Mouse (Mus musculus) spleen, postnatal 10 days (tissue): Measurements from ENCODE around the gene Epb41l4b.

Experiments
- DNase-seq, 2 experiments: peaks; one replicate each; pipeline ENCODE4 v3.0.0; 2021 to 2022; ENCODE audit warnings: low spot score in 2 of 2

Epb41l4b gene

DNA sequence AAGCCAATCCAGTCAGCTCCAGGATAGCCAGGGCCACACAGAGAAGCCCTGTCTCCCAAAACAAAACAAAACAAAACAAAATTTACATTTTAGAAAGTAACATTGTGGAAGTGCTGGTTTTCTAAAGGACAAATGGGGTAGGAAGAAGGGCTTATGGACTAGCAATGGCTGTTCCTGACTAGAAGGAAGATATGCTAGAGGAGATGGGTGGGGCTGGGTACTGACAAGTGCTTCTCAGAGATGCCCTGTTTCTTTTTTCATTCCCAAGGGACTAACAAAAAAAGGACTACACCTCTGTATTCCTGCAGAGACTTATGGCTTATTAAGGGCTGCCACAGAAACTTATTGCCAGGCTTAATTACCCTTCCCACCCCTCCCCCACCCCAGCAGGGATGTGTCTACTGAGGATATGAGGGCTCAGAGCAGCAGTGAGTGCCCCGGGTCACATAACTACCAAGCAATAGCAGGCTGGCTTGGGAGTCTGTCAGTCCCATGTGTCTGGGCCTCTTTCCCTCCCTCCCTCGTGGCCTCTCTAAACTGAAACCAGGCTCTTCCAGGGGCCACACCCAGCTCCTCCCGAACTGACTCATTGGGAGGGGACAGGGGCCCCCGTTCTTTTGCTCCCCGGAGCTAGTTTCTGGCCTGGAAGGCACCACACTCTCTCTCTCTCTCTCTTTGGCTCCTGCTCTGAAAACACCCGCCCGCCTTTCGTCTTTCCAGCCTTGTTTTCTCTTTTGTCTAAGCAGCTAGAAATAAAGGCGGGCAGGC is 10.0 kb upstream of the Epb41l4b start:
- DNase-seq: no peak

DNA sequence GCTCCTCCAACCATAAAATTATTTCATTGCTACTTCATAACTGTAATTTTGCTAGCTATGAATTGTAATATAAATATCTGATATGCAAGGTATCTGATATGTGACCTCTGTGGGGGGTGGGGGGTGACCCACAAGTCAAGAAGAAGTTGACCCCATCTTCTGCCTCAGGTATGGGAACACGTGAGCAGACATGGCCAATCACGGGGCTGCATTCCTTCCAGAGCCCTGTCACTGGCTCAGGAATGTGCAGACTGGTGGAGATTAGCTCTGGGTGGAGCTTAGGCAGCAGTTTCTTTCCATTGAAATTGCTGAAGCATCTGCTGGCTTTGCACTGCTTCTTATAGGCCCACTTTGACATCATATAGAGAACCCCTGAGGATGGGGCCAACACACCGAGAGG is 4.9 kb upstream of the Epb41l4b start:
- DNase-seq: no peak

- DNase-seq: peak; percentile 11 to 25
These were observed 737 bp downstream of the Epb41l4b start for GRCm38 (mm10) chr4:57142374-57143025.

GRCm38 (mm10) chr4:57141908-57142361 is 1.3 kb downstream of the Epb41l4b start:
- peak; percentile 5 to 23 for DNase-seq

- DNase-seq: no peak
These were observed 2.1 kb downstream of the Epb41l4b start for GRCm38 (mm10) chr4:57140992-57141717.

GRCm38 (mm10) chr4:57140200-57140799 is 2.9 kb downstream of the Epb41l4b start:
- no peak for DNase-seq

DNA sequence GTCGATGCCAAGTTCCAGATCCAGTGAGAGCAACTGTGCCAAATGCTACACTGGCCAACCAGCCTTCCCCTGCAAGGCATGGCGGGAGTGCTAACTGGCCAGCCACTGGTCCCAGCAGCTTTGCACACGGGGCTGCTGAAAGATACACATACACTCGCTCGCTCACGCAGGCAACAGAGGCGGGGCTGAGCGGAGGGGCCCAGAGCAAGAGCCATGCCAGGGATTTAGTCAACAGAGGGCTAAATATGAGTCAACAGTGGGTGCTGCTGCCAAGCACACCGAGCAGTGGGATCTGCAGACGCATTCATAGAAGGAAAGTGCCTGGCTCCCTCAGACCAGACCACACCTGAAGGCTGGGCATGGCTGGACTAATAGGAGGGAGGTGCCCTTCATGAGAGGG is 3.8 kb downstream of the Epb41l4b start:
- DNase-seq: no peak

DNA sequence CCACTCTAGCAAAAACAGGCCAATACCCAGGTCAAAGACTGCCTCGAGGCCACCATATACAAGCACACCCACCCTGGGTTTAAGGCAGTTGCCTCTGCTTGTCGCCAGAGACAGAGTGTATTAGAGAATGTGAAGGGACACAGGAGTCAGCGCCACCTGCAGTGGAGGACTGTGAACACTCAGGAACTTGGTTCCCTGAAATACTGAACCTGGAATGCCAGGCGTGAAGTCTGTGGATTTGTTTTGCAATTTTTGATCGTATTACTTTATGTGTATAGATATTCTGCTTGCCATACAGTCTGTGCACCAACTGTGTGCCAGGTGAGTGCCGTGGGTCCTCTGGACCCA is 5.2 kb downstream of the Epb41l4b start:
- no peak for DNase-seq

DNA sequence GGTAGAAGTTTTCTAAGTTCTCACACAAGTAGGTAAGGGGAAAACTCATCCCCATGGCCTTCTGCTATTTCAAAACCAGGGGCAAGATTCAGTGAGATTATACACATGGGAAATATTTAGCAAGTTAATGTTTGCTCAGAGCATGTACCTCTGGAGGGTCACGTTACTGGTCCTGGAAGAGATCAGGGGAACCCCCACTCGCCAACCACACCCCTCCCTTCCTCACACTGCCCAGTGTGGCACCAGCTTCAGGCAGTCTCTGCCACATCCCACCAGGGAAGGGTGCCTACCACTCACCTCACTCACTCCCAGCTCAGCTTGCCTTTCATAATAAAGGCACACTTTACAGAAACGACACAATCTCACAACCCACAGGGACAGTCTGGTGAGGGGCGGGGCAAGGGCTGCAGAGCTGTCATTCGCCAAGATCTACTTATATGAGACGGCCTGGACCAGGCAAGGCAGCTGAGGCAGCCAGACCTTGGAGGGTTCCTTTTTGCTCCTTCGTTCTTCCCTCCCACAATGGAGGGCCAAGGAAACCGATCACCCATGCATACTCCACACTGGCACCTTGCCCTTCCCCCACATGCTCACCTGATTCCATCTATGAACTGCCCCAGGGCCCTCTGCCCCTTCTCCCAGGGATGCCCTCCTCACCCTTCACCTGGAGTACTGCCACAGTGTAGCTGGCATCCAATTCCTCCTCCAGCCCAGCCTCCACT is 5.7 kb downstream of the Epb41l4b start:
- DNase-seq: no peak

DNA sequence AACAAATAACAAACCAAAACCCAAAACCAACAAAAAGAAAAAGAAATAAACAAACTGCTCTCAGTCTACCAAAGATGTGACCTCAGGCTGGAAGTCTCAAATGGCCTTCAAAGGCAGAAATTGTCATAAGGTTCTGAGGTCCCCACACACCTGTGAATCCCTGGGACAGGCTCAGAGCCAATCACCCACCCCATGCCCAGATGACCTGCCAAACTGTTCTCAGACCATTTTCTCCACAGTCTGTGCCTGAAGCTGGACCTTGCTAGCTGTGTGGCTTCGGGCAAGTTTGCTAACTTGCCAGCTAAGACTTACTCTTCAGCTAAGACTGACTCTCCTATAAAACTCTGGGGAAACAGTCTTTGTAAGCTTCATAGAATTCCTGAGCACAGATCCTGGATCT is 7.8 kb downstream of the Epb41l4b start:
- no peak for DNase-seq

- no peak for DNase-seq
These were observed 8.7 kb downstream of the Epb41l4b start for GRCm38 (mm10) chr4:57134554-57134953.

DNA sequence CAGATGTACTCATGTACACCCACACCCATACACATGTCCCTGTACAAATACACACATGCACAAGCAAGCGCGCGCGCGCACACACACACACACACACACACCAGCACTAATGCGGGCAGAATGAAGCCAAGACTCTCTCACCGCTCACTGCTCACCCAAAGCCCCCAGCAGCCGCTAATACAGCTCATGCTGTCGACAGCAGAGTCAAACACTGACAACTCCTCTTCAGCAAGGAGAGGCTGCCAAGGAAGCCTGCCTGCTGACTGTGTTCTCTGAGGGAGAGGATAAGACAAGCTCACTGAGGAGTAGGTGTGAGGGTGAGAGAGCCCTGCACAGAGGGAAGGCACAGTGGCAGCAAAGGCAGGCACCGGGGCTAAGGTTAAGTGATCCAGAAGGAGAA is 11.4 kb downstream of the Epb41l4b start:
- DNase-seq: no peak

GRCm38 (mm10) chr4:57129718-57130515 is 13.3 kb downstream of the Epb41l4b start:
- DNase-seq: no peak

DNA sequence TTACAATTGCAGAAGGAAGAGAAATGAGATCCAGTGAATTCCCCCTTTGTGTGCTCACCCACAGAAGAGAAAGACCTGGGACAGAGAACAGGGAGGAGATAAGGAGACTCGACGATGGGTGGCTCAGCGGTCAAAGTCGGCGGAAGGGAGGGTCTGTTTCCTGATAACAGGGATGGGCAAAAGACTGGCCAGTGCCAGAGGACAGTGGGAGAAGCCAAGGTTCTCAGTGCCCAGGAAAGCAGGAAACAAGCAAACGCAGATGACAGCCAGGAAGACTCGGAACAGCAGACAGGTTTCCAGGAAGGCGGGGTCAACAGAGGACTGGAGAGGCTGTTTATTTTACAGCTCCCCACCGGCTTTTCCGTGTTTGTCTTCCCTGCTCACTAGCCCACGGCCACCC is 20.2 kb downstream of the Epb41l4b start:
- DNase-seq: no peak

GRCm38 (mm10) chr4:57122166-57122565 is 21.1 kb downstream of the Epb41l4b start:
- no peak for DNase-seq

- DNase-seq: no peak
These were observed 22.7 kb downstream of the Epb41l4b start for GRCm38 (mm10) chr4:57120563-57120962.

- no peak for DNase-seq
These were observed 23.3 kb downstream of the Epb41l4b start for GRCm38 (mm10) chr4:57119976-57120375.

- no peak for DNase-seq
These were observed 24.4 kb downstream of the Epb41l4b start for GRCm38 (mm10) chr4:57118883-57119282.

- DNase-seq: no peak
These were observed 27.0 kb downstream of the Epb41l4b start for GRCm38 (mm10) chr4:57116278-57116677.

DNA sequence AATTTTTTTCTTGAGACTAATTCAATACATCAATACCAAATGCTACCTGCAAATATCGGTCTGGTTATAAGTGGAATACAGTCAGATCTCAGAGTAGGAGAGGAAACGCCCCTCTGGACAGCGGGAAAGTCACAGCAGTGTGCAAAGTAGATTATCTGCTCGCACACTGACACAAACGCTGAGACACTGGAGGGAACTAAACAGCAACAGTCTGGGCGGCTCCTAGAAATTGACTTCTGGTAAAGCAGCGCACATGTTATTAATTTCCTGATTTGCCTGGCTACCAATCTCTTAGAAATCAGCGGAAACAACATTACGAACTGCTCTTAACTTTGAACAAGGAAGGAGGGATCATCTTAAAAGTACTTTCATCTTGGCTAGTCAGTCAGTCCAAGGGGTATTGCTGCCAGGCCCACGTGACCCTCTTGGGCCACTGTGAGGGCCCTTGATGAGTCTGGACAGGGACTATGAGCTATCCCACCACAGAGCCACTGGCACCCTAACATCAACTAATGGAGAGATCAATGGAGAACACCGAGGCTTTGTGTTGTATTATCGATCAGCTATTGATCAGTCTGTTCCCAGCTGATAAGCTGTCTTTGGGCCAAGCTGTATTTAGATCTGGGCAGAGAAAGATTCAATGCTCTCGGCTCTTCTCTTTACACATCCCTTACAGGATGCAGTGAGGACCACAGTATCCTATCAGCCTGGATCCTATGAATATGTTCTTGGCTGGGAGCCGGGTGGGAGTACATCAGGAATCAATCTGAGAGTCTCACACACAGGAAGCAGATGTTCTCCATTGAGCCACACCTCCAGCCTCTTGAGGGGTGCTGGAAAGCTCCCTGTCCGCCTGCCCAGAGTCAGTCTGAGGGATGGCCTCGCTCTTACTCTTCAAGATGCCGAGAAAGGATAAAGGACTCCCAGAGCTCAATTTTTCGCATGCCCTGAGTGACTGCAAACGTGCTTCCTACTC is 28.3 kb downstream of the Epb41l4b start:
- no peak for DNase-seq
